Mouse (Mus musculus) neural tube, embryonic 15.5 days (tissue): ENCODE measurements around the gene Tcl1. TPM values are rescaled to one million over a fixed set of nuclear protein-coding genes. Genes with fewer than 3 reads are reported as not detected.

Source experiments
- ATAC-seq: fragments of 200-750 bp; cut with Nextera tagmentation; 2 replicates; pipeline ENCODE4 v1.8.0; 2017; ENCODE audit warnings: mild to moderate bottlenecking, moderate TSS enrichment, moderate library complexity; ENCODE audit not compliant: low FRiP score
- H3K27ac ChIP-seq: fragments of 300-500 bp; sonication (generic); replicated peaks from 2 replicates; pipeline ENCODE4 v1.5.1; 2015; ENCODE audit warnings: mild to moderate bottlenecking, inconsistent platforms
- H3K27me3 ChIP-seq: fragments of 300-500 bp; sonication (generic); replicated peaks from 2 replicates; pipeline ENCODE4 v1.6.1; 2015; ENCODE audit warnings: inconsistent platforms
- H3K36me3 ChIP-seq: fragments of 300-500 bp; sonication (generic); 2 replicates; pipeline ENCODE4 v1.6.1; 2015; ENCODE audit warnings: inconsistent platforms
- H3K4me1 ChIP-seq: fragments of 300-500 bp; sonication (generic); 2 replicates; pipeline ENCODE4 v1.6.1; 2015; ENCODE audit warnings: inconsistent platforms
- H3K4me2 ChIP-seq: fragments of 300-500 bp; sonication (generic); 2 replicates; pipeline ENCODE4 v1.6.1; 2015; ENCODE audit warnings: inconsistent platforms, mild to moderate bottlenecking, moderate library complexity
- H3K4me3 ChIP-seq: fragments of 300-500 bp; sonication (generic); replicated peaks from 2 replicates; pipeline ENCODE4 v1.5.1; 2015; ENCODE audit warnings: mild to moderate bottlenecking, inconsistent platforms
- H3K9ac ChIP-seq: fragments of 300-500 bp; sonication (generic); replicated peaks from 2 replicates; pipeline ENCODE4 v1.6.1; 2015; ENCODE audit warnings: mild to moderate bottlenecking, inconsistent platforms
- H3K9me3 ChIP-seq: fragments of 300-500 bp; sonication (generic); replicated peaks from 2 replicates; pipeline ENCODE4 v1.6.1; 2016; ENCODE audit warnings: inconsistent platforms
- WGBS: fragments of 180-500 bp; shearing (Covaris S2); methylation state at CpG from one replicate; pipeline ENCODE4 v1.1.7; 2015; ENCODE audit warnings: mixed read lengths; 5-methylcytosine and 5-hydroxymethylcytosine counted together
- polyA plus RNA-seq: library from polyadenylated mRNA; unstranded; fragments of >200 nt; fragmentation: Nextera tagmentation; extraction: Ambion mirVana; gene quantifications from 2 replicates; pipeline ENCODE4 v1.2.1, GENCODE M21; 2015

Tcl1 gene
- not detected in 2 replicates for polyA plus RNA-seq

DNA sequence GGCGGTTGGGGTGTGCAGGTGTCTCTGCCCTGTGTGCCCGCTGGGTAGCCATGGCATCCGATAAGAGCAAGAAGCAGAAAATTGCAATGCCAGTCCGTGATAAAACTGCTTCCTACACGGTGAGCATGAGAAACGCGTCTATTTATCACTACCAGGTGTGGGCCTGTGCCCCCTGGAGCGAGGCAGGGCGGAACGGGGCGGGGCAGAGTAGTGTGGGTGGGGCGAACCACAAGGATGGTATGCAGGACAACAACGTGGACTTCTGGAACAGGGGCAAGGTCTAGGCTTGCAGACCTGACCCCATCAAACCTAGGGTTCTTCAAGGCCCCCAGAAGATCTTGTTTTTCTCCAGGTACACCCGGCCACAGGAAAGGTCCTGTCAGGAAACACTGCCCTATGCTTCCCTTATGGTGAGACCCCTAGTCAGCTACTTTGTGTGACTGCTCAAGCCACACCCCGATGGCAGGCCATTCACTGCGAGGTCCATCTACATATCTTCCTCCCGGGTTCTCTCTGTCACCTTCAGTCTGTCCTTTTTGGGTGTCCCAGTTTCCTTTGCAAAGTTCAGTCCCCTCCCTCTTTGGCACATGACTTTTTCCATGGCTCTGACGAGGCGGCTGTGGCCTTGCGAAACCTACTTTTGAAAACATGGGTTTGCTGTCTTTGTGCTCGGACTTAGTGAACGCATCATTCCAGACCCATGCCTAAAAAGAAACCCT is at the start of gene Tcl1:
Gene Tcl1, minus strand, starts transcription at position 193 of the 719 bp plus-strand sequence.
- Histone ChIP-seq H3K9ac (no peak within 1 kb of the TSS), H3K27me3 (no peaks in the 10 kb centered on the region), H3K4me1 (no peaks in the 10 kb centered on the region), H3K4me2 (no peak within 1 kb of the TSS), H3K4me3 (no peak within 1 kb of the TSS), H3K36me3 (no peaks in the 10 kb centered on the region), H3K27ac (no peak within 1 kb of the TSS), H3K9me3 (no peaks in the 10 kb centered on the region)
- WGBS = 94% methylated on average over 22 of the region's 22 CpGs
- no peak for ATAC-seq

DNA sequence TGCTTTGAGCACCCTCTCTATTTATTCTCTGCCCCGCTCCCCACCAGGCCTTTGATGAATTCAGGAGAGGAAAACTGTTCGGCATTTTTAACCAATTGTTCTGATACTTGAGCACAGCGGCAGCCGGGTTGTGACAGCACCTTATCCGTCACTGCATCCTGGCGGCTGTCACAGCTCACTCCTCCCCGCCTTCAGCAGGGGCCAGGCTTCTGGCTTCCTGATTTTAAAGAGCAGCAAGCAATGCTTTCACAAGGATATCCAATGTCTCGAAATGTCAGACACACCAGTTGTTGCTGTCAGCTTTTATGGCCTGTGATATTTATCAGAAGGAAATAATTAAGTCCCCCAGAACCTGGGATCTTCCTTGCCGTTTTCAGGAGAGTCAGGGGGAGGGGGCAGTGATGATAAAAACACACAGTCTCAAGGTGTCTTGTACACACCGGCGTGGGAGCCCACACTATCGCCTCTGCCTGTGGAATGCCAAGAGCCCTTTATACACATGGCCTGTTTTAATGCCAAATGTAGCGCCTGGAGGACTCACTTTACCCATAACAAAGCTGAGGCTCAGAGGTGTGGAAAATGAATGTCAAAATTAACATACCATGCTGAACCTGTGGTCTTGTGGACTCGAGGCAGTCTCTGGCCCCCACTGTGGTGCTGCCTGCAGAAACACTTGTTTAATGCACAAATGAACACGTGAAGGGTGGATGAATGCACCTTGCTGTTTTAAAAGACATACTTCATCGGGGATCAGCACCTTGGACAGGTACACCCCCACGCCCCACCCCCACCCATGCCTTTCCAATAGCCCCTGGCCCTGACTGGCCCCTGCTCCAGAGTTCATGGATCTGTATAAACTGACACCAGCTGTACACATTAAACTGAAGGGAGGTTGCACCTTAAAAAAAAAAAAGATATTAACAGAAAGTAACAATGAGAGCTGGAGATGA is 48.7 kb upstream of the Tcl1 start:
- no peaks in the 10 kb centered on the region for H3K36me3 ChIP-seq
- H3K27me3 ChIP-seq = no peaks in the 10 kb centered on the region
- H3K4me1 ChIP-seq = 0 out of 2 replicates have a peak, but pooled peaks cover 9% of the 10 kb centered on the region
- H3K9ac ChIP-seq = no peak overlapping the region
- H3K4me2 ChIP-seq = no peak overlapping the region
- 53% methylated on average over 17 of the region's 17 CpGs for WGBS
- peak; percentile 51; the same call in 1 of the 2 replicates for ATAC-seq
- no peaks in the 10 kb centered on the region for H3K9me3 ChIP-seq
- 0 out of 2 replicates have a peak overlapping the region, but pooled peaks have one; percentile 6 for H3K27ac ChIP-seq
- H3K4me3 ChIP-seq = no peak overlapping the region

DNA sequence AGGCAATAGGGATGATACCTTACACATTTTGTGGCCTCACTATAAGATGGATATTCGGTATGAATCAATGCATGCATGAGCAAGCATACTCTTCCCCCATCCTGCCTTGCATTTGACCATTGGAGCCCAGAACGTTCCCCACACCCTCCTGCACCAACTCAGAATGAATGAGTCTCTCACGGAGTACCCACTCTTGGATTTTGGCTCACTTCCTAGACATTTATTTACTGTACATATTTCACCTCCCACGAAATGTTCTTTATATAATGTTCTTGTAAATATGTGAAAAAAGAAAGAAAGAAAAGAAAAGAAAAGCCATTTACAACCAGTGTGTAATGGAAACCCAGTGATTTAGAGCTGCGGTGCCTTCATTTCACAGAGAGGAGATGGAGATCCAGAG is 44.5 kb upstream of the Tcl1 start:
- WGBS = 81% methylated on average over 5 of the region's 5 CpGs
- no peak for ATAC-seq
- H3K4me1 ChIP-seq = 0 out of 2 replicates have a peak, but pooled peaks cover 9% of the 10 kb centered on the region
- H3K4me2 ChIP-seq = no peak overlapping the region
- no peaks in the 10 kb centered on the region for H3K36me3 ChIP-seq
- no peak overlapping the region for H3K9ac ChIP-seq
- H3K27me3 ChIP-seq = no peaks in the 10 kb centered on the region
- no peak overlapping the region for H3K4me3 ChIP-seq
- H3K9me3 ChIP-seq = no peaks in the 10 kb centered on the region
- no peak overlapping the region for H3K27ac ChIP-seq

DNA sequence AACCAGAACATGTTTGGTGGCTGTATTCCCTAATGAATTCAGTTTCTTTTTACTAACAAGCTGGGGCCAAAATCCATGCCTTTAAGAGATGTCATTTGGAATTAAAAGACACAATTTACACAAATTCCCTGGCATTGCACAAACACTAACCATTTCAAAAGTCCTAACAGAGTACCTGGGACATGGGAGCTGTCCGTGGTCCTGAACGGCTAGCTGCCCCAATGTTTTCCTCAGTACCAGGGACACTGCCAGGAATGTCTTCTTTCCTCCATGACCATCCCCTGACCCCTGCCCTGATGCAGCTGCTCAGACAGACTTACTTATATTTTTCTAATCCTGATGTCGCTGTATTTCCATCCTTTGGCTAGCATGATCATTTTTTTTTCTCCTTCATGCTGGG is 43.5 kb upstream of the Tcl1 start:
- no peaks in the 10 kb centered on the region for H3K36me3 ChIP-seq
- H3K4me1 ChIP-seq = 0 out of 2 replicates have a peak, but pooled peaks cover 4% of the 10 kb centered on the region
- ATAC-seq = no peak
- H3K9me3 ChIP-seq = no peaks in the 10 kb centered on the region
- H3K27ac ChIP-seq = no peak overlapping the region
- H3K4me3 ChIP-seq = no peak overlapping the region
- no peak overlapping the region for H3K9ac ChIP-seq
- H3K4me2 ChIP-seq = no peak overlapping the region
- WGBS = 16% methylated on average over 3 of the region's 3 CpGs
- no peaks in the 10 kb centered on the region for H3K27me3 ChIP-seq

DNA sequence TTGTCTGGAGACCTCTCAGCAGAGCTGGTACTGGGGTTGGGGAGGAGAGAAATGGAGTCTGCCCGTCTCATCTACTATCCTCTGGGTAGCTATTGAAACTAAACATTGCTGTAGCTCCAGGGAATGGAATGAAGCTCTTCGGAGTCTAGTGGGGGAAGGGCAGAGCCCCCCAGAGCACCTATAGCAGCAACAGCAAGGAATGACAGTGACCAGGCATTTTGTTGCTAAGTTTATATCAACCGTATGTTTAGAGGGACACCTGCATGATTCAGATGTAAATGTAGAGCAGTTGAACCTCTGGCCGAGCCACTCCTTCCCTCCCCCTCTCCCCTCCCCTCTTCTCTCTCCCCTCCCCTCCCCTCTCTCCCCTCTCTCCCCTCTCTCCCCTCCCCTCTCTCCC is 36.6 kb upstream of the Tcl1 start:
- H3K4me1 ChIP-seq = no peaks in the 10 kb centered on the region
- H3K9ac ChIP-seq = no peak overlapping the region
- no peak overlapping the region for H3K4me3 ChIP-seq
- no peak overlapping the region for H3K27ac ChIP-seq
- H3K36me3 ChIP-seq = no peaks in the 10 kb centered on the region
- no peaks in the 10 kb centered on the region for H3K27me3 ChIP-seq
- WGBS = 36% methylated on average over 4 of the region's 4 CpGs
- H3K9me3 ChIP-seq = no peaks in the 10 kb centered on the region
- no peak overlapping the region for H3K4me2 ChIP-seq
- ATAC-seq = no peak

DNA sequence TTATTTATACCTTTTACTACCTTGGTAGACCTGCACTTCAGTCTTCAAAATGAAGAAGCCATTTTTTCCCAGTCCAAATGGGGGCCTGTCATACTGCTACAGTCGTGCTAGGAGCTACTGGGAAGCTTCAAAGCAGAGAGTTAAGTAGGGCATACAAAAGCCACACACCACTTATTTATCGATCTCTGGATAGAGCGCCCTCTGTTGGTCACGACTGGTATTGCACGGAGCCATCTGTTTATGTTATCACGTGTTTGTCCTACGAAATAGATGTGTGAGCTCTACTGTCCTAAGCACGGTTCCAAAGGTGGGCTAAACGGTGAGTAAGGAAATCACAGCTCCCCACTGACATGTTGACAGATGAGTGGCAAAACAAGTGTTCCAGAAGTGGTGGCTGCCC is 36.2 kb upstream of the Tcl1 start:
- WGBS = 8% methylated on average over 9 of the region's 9 CpGs
- H3K4me3 ChIP-seq = no peak overlapping the region
- H3K27me3 ChIP-seq = no peaks in the 10 kb centered on the region
- ATAC-seq = no peak
- H3K4me2 ChIP-seq = no peak overlapping the region
- H3K36me3 ChIP-seq = no peaks in the 10 kb centered on the region
- no peaks in the 10 kb centered on the region for H3K4me1 ChIP-seq
- H3K27ac ChIP-seq = no peak overlapping the region
- H3K9me3 ChIP-seq = no peaks in the 10 kb centered on the region
- H3K9ac ChIP-seq = no peak overlapping the region

DNA sequence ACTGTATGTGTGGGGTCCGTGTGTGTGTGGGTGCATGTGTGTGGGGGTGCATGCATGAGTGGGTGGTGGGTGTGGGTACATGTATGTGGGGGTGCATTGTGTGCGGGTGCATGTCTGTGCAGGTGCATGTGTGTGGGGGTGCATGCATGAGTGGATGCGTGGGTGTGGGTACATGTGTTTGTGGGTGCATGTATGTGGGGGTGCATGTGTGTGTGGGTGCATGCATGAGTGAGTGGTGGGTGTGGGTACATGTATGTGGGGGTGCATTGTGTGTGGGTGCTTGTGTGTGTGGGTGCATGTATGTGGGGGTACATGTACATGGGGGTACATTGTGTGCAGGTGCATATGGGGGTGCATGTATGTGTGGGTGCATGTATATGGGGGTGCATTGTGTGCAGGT is 31.2 kb upstream of the Tcl1 start:
- peaks cover 18% of the 10 kb centered on the region for H3K4me1 ChIP-seq
- WGBS = 97% methylated on average over 3 of the region's 3 CpGs
- H3K9me3 ChIP-seq = no peaks in the 10 kb centered on the region
- H3K4me3 ChIP-seq = no peak overlapping the region
- H3K36me3 ChIP-seq = no peaks in the 10 kb centered on the region
- no peak for ATAC-seq
- H3K9ac ChIP-seq = no peak overlapping the region
- no peak overlapping the region for H3K27ac ChIP-seq
- H3K4me2 ChIP-seq = no peak overlapping the region
- H3K27me3 ChIP-seq = no peaks in the 10 kb centered on the region

DNA sequence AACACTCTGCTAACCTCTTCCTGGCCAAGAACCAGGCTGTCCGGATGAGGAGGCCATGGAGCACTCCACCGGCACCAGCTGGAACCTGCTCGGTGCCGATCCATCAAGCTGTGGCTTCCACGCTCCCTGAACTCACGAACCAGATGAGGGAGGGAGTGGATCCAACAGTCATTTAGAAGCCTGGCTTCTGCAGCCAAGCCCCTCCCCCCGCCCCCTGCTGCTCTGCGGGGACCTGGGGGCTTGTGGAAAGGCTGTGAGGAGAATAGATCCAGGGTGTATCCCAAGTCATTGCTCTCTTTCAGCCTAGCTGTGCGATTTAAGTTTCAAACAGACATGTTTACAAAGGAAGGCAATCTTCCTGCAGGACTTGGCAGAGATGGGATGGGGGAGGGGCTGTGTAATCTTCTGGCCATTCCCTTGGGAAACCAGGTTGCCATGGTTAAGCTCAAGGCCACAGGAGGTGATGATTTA is 26.2 kb upstream of the Tcl1 start:
- Histone ChIP-seq H3K9me3 (no peaks in the 10 kb centered on the region), H3K27me3 (no peaks in the 10 kb centered on the region), H3K36me3 (no peaks in the 10 kb centered on the region), H3K27ac (peak overlapping the region; percentile 20), H3K4me2 (peak overlapping the region; percentile 45), H3K9ac (no peak overlapping the region), H3K4me3 (no peak overlapping the region), H3K4me1 (peaks cover 28% of the 10 kb centered on the region)
- ATAC-seq = peak; percentile 48; the same call in 1 of the 2 replicates
- WGBS = 3% methylated on average over 9 of the region's 9 CpGs

DNA sequence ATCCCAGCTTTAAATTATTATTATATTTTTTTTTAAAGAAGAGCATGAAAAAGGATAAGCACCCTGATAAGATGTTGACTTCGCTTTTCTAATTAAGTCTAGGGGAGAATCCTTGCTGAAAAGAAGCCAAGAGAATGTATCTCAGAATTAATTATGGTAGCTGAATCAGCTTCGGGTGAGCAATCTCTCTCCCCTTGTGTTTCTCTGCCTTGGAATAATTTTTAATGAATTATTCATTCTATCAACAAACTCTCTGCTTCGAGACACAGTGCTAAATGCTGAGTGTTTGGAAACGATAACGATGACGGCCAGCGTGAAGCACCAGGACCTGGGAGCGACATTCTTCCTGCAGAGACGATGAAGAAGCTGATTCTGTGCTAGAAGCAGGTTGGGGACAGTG is 16.5 kb upstream of the Tcl1 start:
- no peaks in the 10 kb centered on the region for H3K9me3 ChIP-seq
- H3K27me3 ChIP-seq = no peaks in the 10 kb centered on the region
- H3K9ac ChIP-seq = no peak overlapping the region
- no peaks in the 10 kb centered on the region for H3K36me3 ChIP-seq
- 0 out of 2 replicates have a peak, but pooled peaks cover 3% of the 10 kb centered on the region for H3K4me1 ChIP-seq
- H3K27ac ChIP-seq = no peak overlapping the region; the same call in 1 of the 2 replicates
- no peak overlapping the region for H3K4me3 ChIP-seq
- H3K4me2 ChIP-seq = no peak overlapping the region
- no peak for ATAC-seq
- WGBS = 54% methylated on average over 9 of the region's 9 CpGs

DNA sequence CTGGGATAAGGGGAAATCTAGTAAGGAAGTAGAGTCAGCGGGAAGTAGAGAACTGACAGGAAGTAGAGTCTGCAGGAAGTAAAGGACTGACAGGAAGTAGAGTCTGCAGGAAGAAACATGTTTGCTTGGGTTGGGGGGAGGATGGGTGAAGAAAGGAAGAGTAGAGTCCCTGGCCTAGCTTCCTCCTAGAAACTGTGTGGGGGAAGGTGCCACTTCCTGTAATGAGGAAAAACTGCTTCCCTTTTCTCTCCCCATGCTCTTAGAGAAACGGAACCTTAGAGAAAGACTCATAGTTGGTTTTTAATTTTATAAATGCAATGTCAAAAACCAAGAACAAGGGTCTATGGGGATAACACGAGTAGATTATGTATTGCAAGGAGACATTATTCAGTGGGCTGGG is 12.5 kb upstream of the Tcl1 start:
- H3K36me3 ChIP-seq = no peaks in the 10 kb centered on the region
- 84% methylated on average over 3 of the region's 3 CpGs for WGBS
- ATAC-seq = no peak
- no peak overlapping the region for H3K9ac ChIP-seq
- 0 out of 2 replicates have a peak, but pooled peaks cover 3% of the 10 kb centered on the region for H3K4me1 ChIP-seq
- no peak overlapping the region for H3K4me2 ChIP-seq
- no peaks in the 10 kb centered on the region for H3K27me3 ChIP-seq
- no peak overlapping the region for H3K27ac ChIP-seq
- H3K9me3 ChIP-seq = no peaks in the 10 kb centered on the region
- no peak overlapping the region for H3K4me3 ChIP-seq

DNA sequence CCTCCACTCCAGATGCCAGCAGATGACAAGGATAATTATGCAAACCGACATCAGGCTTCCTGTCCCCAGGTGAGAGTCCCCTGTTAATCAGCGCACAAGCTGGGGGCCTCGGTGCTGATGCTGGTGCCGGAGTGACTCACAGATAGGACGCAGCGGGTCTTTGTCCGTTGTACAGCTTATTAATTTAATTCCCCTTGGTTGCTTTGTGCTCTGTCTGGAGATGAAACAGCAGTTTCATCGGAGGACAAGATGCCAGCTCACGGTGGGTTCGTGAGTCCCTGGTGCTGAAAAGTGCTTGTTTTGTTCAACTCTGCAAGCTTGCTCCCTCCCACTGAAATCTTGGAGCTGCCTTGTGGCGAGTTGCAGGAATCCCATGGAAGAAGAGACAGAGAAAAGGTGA is 11.8 kb upstream of the Tcl1 start:
- no peak overlapping the region for H3K27ac ChIP-seq

More for the DNA sequence above, 11.8 kb upstream of the Tcl1 start:
- WGBS = 56% methylated on average over 11 of the region's 11 CpGs
- Histone ChIP-seq H3K4me1 (0 out of 2 replicates have a peak, but pooled peaks cover 3% of the 10 kb centered on the region), H3K4me3 (no peak overlapping the region), H3K9ac (no peak overlapping the region), H3K27me3 (no peaks in the 10 kb centered on the region), H3K9me3 (no peaks in the 10 kb centered on the region), H3K4me2 (no peak overlapping the region), H3K36me3 (no peaks in the 10 kb centered on the region)
- ATAC-seq = no peak
